Mouse (Mus musculus): ENCODE results near the gene Depp1. TPM values are rescaled to one million over a fixed set of nuclear protein-coding genes. Genes with fewer than 3 reads are reported as not detected.

Depp1 gene
- polyA plus RNA-seq, 1 experiment, result 12.0 TPM

DNA sequence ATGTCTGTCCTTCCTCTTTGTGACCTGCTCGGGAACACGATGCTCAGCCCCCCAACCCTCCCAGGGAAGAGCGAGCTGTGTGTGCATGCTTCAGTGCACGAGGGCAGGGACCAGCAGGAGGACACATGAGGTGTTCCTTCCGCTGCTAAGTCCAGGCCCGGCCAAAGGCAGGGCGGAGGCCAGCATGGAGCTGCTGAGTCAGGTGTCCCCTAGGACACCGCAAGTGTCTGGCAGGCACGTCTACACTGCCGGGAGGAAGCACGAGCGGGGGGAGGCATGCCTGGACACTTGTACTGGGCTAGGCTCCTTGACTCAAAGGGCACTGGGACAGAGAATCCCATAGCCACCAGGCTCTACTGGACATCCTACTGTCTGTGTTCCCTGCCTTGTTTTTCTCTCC lies 2.6 kb upstream of the Depp1 start:
- Histone ChIP-seq H3K4me3 (no peak overlapping the region), H3K4me2 (ENCODE audit: low read depth) (no peak overlapping the region), H3K27me3 (ENCODE audit: control insufficient read depth, insufficient read depth, insufficient read length) (no peaks in the 10 kb centered on the region), H3ac (ENCODE audit: control insufficient read depth, insufficient read length) (no peak overlapping the region), H3K36me3 (ENCODE audit: control insufficient read depth, insufficient read depth) (no peaks in the 10 kb centered on the region), H3K79me2 (ENCODE audit: control insufficient read depth, insufficient read depth) (no peaks in the 10 kb centered on the region)
- TF ChIP-seq REST (IDR thresholded peaks at IDR 0.05; ENCODE audit: insufficient read depth, insufficient read length) (no peak), MAX (IDR thresholded peaks at IDR 0.05; ENCODE audit: low read depth) (no peak), USF1 (IDR thresholded peaks at IDR 0.05; ENCODE audit: low read depth) (no peak), POLR2AphosphoS2 (IDR thresholded peaks at IDR 0.05; ENCODE audit: insufficient read length, low read depth) (no peak), E2F4 (IDR thresholded peaks at IDR 0.05; ENCODE audit: insufficient read depth) (no peak), TCF12 (IDR thresholded peaks at IDR 0.05; ENCODE audit: insufficient read depth, poor library complexity, severe bottlenecking) (no peak)

DNA sequence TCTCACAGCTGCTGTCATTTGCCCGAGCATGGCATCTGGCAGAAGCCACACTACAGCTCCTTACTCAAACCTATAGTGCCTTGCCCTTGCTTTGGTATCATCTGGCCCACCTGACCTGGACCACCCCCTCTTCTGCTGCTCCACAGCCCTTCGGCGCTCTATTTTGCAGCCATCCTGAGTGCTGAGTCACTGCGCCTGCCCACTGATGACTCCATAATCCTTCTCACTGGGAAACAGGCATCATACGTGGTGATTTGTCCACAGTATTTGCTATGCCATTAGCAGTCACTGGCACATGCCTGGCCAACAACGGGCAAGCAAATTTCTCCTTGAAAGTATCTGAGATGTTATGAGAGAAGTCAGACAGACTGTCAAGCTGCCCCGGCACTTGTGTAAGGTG lies 598 bp upstream of the Depp1 start:
- TF ChIP-seq SRF (IDR thresholded peaks at IDR 0.05; ENCODE audit: control insufficient read depth, insufficient read length, low read depth) (no peak), USF1 (IDR thresholded peaks at IDR 0.05; ENCODE audit: low read depth) (no peak), TCF3 (IDR thresholded peaks at IDR 0.05; ENCODE audit: insufficient read length, low read depth) (no peak), MAX (IDR thresholded peaks at IDR 0.05; ENCODE audit: low read depth) (no peak), TCF12 (IDR thresholded peaks at IDR 0.05; ENCODE audit: insufficient read depth, poor library complexity, severe bottlenecking) (no peak), E2F4 (IDR thresholded peaks at IDR 0.05; ENCODE audit: insufficient read depth) (no peak), POLR2A (IDR thresholded peaks at IDR 0.05; ENCODE audit: insufficient read length, low read depth) (no peak)
- no peaks in the 10 kb centered on the region for H3K79me2 ChIP-seq (ENCODE audit: control insufficient read depth, insufficient read depth)
- no peaks in the 10 kb centered on the region for H3K27me3 ChIP-seq (ENCODE audit: control insufficient read depth, insufficient read depth, insufficient read length)
- H3K36me3 ChIP-seq (ENCODE audit: control insufficient read depth, insufficient read depth), result no peaks in the 10 kb centered on the region
- H3K4me3 ChIP-seq, result no peak overlapping the region
- H3K4me2 ChIP-seq (ENCODE audit: low read depth), result peak overlapping the region; percentile 79
- no peak overlapping the region for H3ac ChIP-seq (ENCODE audit: control insufficient read depth, insufficient read length)

DNA sequence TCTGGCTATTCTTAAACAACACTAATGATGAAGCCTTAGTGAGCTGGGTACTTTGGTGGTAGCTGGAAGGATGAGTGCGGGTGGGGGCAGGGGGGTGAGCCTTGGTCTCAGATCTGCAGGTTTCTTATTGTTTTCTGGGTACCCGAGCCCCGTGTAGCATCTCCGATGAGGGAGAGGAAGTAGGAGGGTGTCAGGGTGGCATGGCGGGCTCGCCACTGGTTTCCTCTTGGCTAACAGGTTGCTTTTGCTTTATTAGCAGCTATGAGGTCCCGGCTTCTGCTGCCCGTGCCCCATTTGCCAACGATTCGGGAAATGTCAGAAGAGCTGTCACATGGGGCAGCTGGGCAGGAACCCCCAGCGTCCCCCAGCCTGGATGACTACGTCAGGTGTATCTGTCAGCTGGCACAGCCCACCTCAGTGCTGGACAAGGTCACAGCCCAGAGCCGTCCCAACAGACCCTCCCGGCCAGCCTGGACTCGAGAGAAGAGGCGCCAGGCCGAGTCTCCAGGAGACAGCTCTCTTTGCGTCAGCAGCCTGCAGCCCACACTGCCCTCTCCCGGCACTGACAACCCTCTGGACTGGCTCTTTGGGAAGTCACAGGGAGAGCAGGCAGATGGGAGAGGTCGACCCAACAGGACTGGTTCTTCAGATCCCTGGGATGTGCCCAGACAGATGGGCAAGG lies 1.2 kb downstream of the Depp1 start:
- Histone ChIP-seq H3K27me3 (ENCODE audit: control insufficient read depth, insufficient read depth, insufficient read length) (no peaks in the 10 kb centered on the region), H3K36me3 (ENCODE audit: control insufficient read depth, insufficient read depth) (no peaks in the 10 kb centered on the region), H3K79me2 (ENCODE audit: control insufficient read depth, insufficient read depth) (no peaks in the 10 kb centered on the region), H3K4me2 (ENCODE audit: low read depth) (peak overlapping the region; percentile 79), H3ac (ENCODE audit: control insufficient read depth, insufficient read length) (no peak overlapping the region), H3K4me3 (peak overlapping the region; percentile 21)
- TF ChIP-seq REST (IDR thresholded peaks at IDR 0.05; ENCODE audit: insufficient read depth, insufficient read length) (no peak), MYOG (IDR thresholded peaks at IDR 0.05; ENCODE audit: control insufficient read depth in 1 of 3, insufficient read depth in 1 of 3, insufficient read length in 2 of 3, low read depth in 2 of 3) (peak in 1 of 3 experiments; percentile 14)

DNA sequence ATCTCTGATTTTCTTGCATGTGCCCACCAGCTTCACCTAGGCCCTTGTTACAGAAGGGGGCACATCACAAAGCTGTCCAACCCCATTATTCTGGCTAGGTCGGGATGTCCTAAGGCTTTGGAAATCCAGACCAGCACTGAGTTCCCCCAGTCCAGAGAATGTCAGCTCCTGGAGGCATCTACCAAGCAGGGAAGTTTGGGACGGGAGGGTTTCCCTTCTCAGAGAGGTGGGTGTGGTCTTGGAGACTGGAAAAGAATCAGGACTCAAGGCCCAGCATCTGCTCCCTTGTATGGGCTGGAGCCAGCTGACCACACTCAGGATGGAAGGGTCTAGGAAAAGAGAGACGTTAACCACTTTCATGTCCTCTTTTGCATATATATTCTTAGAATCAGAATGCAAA lies 2.8 kb downstream of the Depp1 start:
- Histone ChIP-seq H3K4me2 (ENCODE audit: low read depth) (no peak overlapping the region), H3K4me3 (no peak overlapping the region), H3K27me3 (ENCODE audit: control insufficient read depth, insufficient read depth, insufficient read length) (no peaks in the 10 kb centered on the region), H3K36me3 (ENCODE audit: control insufficient read depth, insufficient read depth) (no peaks in the 10 kb centered on the region), H3K79me2 (ENCODE audit: control insufficient read depth, insufficient read depth) (no peaks in the 10 kb centered on the region), H3ac (ENCODE audit: control insufficient read depth, insufficient read length) (no peak overlapping the region)
- TF ChIP-seq REST (IDR thresholded peaks at IDR 0.05; ENCODE audit: insufficient read depth, insufficient read length), result no peak
- no peak for TF ChIP-seq POLR2AphosphoS2 (IDR thresholded peaks at IDR 0.05; ENCODE audit: insufficient read length, low read depth)

DNA sequence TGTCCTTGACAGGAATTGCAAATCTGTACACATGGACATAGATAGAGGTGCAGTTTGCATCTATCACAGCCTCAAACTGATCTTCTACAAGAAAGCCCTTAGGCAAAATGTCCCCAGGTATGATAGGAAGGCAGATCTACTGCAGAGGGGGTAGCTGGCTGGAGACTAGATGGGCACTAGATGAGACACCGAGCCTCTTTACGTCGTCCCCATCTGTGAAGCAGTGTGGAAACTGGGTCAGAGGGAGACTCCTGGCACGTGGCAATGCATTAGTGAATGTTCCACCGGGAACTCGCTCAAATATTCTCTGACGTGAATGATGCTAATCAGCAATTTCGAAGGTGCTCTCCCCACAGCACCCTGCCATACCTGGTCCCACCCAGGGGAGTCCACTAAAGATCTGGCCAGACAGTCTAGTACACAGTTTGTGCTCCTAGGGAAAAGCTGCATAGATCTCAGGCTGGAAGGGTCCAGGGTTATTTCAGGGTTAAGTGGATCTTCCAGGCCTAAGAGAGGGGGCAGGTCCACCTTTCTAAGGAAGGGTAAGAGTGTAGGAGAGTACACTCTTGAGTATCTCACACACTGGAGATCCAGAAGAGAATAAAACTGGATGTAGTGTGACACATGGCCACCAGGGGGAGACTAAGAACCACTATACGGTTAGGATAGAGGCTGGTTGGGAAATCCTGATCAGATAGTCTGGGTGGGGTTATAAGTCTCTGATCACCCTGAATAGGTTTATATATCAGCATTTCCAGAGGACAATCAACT lies 3.5 kb downstream of the Depp1 start:
- Histone ChIP-seq H3K36me3 (ENCODE audit: control insufficient read depth, insufficient read depth) (no peaks in the 10 kb centered on the region), H3K4me2 (ENCODE audit: low read depth) (no peak overlapping the region), H3K79me2 (ENCODE audit: control insufficient read depth, insufficient read depth) (no peaks in the 10 kb centered on the region), H3ac (ENCODE audit: control insufficient read depth, insufficient read length) (no peak overlapping the region), H3K4me3 (no peak overlapping the region), H3K27me3 (ENCODE audit: control insufficient read depth, insufficient read depth, insufficient read length) (no peaks in the 10 kb centered on the region)
- TF ChIP-seq MAX (IDR thresholded peaks at IDR 0.05; ENCODE audit: low read depth) (no peak), CEBPB (IDR thresholded peaks at IDR 0.05; ENCODE audit: insufficient read depth, poor library complexity, severe bottlenecking) (no peak), MYOD1 (IDR thresholded peaks at IDR 0.05; ENCODE audit: control insufficient read depth in 1 of 3, insufficient read length in 2 of 3, low read depth in 2 of 3) (no peak), MYOG (IDR thresholded peaks at IDR 0.05; ENCODE audit: control insufficient read depth in 1 of 3, insufficient read depth in 1 of 3, insufficient read length in 2 of 3, low read depth in 2 of 3) (no peak), POLR2A (IDR thresholded peaks at IDR 0.05; ENCODE audit: insufficient read length, low read depth) (no peak)

DNA sequence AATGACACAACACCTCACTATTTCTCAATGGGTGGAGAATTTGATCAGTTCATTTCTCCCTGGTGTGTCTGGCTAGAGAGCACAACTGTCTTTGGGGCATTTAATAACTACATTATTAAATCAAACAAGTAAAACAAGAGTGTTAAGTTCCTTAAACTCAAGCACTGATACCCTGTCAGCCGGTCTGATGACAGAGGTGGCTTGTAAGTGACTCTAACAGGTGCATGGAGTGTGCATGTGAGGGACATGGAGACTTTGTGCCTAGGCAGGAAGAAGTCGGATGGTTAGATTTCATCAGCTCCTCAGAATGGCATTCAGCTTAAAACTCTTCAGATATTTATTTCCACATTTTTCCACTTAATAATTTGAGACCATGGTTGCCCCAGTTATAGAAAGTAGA lies 13.0 kb downstream of the Depp1 start:
- Histone ChIP-seq H3K27me3 (ENCODE audit: control insufficient read depth, insufficient read depth, insufficient read length) (no peaks in the 10 kb centered on the region), H3ac (ENCODE audit: control insufficient read depth, insufficient read length) (no peak overlapping the region), H3K79me2 (ENCODE audit: control insufficient read depth, insufficient read depth) (no peaks in the 10 kb centered on the region), H3K36me3 (ENCODE audit: control insufficient read depth, insufficient read depth) (no peaks in the 10 kb centered on the region), H3K4me2 (ENCODE audit: low read depth) (no peak overlapping the region), H3K4me3 (no peak overlapping the region)
- TF ChIP-seq MYOD1 (IDR thresholded peaks at IDR 0.05; ENCODE audit: control insufficient read depth in 1 of 3, insufficient read length in 2 of 3, low read depth in 2 of 3) (peak in 2 of 3 experiments; percentile 33 to 57), TCF12 (IDR thresholded peaks at IDR 0.05; ENCODE audit: insufficient read depth, poor library complexity, severe bottlenecking) (no peak)

Data from myocyte (in vitro differentiated cells).